Mouse (Mus musculus): Measurements from ENCODE around the gene Angptl8. TPM values are rescaled to one million over a fixed set of nuclear protein-coding genes. Genes with fewer than 3 reads are reported as not detected.

The Angptl8 gene
- polyA plus RNA-seq, 1 experiment, result not detected

DNA sequence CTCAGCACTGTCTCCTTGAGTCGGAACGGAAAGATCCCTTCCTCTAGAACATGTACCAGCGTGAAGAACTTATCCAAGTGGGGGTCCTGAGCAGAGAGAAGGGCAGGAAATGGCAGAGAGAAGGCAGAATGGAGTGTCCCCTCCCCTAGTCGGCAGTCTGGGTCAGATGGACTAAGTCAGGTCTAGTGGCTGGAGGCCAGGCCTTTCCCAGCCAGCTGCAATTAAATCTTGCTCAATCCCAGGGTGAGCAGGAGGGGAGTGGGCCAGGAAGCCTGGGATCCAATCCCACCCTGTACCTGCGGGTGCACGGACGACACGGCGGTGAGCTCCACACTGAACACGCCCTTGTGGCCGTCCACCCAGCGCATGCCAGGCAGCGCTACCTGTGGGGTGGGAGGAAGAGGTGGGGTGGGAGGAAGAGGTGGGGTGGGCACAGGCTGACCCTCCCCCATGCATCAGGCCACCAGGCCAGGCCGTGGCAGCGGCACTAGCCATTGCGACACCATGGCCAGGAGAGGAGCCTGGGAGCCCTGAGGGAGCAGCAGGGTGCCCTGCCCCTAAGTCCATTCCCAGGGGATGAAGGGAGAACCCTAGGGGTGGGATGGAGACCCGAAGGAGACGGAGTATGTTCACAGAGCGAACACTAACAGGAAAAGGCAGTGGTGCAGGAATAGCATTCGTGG is 3.6 kb upstream of the Angptl8 start:
- TF ChIP-seq GATA1 (IDR thresholded peaks at IDR 0.05; ENCODE audit: low read length), result no peak

GRCm38 (mm10) chr9:21837690-21838089 is 2.4 kb downstream of the Angptl8 start:
- TF ChIP-seq GATA1 (IDR thresholded peaks at IDR 0.05; ENCODE audit: low read length), result no peak

- TF ChIP-seq GATA1 (IDR thresholded peaks at IDR 0.05; ENCODE audit: low read length), result no peak
Measured at GRCm38 (mm10) chr9:21840115-21840787, 4.9 kb downstream of the Angptl8 start.

DNA sequence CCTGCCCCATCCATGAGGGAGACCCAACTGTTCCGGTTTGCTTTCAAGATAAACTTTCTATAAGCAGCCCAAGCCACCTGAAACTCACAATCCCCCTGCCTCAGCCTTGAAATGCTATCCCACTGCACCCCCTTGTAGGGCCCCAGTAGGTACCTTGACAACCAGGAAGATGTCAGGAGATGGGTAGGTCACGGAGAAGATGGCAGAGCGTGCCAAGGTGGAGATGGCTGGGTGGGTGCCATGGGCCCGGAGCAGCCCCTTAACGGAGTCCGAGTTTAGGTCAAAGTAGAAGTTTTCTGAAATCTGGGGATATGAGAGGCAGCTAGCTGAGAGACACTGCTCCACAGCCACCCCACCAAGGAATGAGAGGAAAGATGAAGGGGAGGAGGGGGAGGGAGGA is 6.0 kb downstream of the Angptl8 start:
- TF ChIP-seq GATA1 (IDR thresholded peaks at IDR 0.05; ENCODE audit: low read length), result no peak

DNA sequence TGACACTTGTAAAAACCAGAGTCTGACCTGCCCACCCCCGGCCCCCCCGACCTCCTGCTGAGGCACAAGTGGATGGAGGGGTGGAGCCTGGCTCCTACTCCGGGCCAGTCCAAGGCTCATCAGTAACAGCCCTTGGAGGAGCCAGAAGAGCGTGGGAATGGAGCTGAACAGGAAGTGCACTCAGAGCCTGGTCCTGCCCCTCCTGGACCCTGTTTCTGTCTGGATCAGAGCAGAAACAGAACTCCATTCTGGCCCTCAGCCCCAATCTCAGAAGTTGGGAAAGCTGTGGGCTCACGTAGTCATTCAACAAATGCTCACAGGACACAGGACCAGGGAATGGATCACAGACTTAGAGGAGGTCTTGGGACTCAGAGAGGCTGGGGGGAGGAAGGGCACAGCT is 7.1 kb downstream of the Angptl8 start:
- no peak for TF ChIP-seq GATA1 (IDR thresholded peaks at IDR 0.05; ENCODE audit: low read length)

DNA sequence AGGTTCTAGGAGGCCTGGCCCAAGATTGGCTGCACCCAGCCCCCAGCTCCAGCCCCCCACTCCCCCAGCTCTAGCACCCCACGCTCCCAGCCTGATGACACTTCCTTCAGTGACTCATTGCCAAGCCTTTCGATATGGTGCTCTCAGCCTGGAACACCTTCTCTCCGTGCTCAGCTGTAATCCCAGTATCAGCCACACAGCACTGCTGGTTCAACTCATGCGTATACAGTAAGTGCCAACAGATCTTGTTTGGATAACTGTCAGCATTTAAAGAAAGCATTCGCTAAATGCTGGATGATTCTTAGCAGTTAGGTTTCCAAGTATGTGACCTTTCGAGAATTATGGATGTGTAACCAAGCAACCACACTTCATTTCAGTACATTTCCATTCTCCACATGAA is 7.8 kb downstream of the Angptl8 start:
- TF ChIP-seq GATA1 (IDR thresholded peaks at IDR 0.05; ENCODE audit: low read length), result no peak

DNA sequence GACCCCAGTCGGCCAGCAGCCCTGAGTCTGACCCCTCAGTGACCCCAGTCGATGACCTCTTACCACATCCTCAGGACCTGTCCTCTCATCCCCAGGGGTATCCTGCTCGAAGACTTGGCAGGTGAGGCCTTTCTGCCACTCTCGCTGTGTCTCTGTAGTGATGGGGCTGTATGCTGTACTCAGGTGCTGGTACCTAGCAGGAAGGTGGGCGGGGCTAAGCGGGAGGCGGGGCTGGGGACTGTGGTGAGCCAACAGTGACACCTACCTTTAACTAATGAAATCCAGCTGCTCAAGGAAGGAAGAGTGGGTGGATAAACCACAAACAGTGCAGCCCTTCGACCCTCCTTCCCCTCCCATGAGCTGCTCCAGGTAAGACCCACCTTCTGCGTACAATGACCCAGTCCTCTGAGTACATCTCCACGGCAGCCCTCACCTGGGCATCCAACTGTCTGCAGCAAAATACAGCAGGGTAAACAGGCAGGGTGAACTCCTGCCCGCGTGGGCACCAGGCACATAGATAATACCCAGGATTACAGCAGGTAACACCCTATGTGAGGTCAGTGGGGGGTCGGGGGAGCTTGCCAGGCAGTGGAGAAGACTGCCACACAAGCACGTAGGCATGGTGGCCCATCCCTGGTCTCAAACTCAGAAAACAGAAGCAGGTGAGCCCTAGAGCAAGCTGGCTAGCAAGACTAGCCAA is 10.2 kb downstream of the Angptl8 start:
- TF ChIP-seq GATA1 (IDR thresholded peaks at IDR 0.05; ENCODE audit: low read length), result no peak

DNA sequence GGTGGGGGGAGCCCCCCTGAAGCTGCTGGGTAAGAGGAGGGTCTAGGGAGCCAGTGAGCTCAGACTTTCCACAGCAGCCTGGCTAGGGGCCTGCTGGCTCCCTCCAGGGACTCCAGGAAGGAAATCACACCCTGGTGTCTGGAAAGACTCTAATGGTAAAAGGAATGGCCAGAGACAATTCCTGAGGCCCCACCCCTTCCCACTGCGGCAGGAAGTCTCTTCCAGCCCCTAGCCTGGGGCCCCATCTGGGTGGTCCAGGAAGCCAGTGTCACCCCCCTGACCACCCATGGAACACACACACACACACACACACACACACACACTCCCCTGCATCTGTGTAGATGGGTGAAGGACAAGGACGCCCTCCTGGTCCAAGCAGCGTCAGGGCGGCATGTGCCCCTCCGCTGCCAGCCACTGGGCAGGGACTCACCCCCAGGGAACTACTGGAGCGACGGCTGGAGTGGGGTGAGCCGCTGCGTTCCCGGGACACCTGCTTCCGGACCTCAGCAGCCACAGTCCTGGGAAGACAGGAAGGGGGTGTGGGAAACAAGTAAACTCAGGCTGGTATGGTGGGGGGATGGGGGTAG is 11.5 kb downstream of the Angptl8 start:
- TF ChIP-seq GATA1 (IDR thresholded peaks at IDR 0.05; ENCODE audit: low read length), result no peak

DNA sequence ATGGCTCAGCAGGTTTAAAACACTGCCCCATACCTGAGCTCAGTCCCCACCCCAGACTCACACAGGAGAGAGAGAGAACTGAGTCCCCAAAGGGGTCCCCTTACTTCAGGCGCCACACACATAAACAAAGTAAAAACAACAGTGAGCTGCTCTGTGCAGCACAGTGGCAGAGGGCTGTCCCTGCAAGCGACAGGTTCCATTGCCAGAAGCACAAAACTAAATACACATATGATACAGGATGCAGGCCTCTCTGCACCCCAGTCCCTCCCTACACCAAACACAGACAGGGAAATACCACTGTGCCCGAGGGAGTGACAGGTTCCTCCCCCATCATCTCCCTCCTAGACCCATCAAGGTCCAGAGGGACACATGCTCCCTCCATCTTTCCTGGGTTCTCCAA is 12.1 kb downstream of the Angptl8 start:
- no peak for TF ChIP-seq GATA1 (IDR thresholded peaks at IDR 0.05; ENCODE audit: low read length)

DNA sequence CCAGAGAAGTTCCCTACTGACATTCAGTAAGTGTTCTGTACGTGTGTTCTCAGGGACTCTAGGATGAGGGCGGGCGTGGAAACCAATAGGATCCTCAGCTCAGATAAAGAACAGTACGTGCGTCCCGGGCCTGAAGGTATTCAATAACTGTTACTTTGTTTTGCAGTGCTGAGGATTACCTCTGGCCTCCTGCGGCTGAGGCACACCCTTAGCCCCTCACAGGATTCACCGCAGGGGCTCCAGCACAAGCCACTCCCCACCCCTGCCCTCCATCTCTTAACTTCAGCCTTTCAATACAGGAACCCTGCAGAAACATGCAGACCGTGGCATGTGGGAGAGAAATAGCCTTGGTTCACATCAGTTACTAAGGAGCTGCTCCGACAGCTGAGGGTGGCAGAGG is 12.6 kb downstream of the Angptl8 start:
- no peak for TF ChIP-seq GATA1 (IDR thresholded peaks at IDR 0.05; ENCODE audit: low read length)

DNA sequence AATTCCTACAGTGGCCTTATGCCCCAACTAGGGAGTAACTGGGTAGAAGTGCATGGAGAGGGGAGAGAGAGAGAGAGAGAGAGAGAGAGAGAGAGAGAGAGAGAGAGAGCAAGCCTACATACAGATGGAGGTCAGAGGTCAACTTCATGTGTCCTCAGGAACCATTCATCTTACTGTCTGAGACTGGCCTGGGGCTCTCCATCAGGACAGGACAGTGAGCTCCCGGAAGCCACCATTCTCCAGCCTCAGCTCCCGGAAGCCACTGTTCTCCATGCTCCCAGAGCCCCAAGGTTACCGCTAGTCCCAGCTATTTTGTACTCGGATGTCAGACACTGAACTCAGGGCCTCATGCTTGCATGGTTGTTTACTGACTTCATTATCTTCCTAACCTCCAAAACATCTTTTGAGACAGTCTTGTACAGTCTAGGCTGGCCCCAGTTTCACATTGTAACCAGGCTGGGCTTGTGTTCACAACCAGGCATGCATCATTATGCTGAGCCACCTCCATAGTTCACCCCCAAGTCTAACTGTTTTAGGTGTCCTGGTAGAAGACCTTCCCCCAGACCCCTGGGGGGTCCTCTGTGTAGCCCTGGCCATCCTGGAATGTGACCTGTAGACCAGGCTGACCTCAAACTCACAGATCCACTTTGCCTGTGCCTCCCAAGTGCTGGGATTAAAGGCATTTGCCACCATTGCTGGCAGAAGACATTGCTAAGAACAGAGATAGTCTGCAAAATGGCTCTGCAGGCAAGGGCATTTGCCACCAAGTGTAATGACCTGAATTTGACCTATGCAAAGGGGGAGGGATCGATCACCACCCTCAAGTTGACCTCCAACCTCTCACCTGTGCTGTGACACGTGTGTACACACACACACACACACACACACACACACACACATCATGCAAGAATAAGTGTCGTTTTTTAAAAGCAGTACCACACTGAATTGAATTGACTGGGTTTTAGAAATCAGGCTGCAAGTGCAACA is 14.7 kb downstream of the Angptl8 start:
- no peak for TF ChIP-seq GATA1 (IDR thresholded peaks at IDR 0.05; ENCODE audit: low read length)

DNA sequence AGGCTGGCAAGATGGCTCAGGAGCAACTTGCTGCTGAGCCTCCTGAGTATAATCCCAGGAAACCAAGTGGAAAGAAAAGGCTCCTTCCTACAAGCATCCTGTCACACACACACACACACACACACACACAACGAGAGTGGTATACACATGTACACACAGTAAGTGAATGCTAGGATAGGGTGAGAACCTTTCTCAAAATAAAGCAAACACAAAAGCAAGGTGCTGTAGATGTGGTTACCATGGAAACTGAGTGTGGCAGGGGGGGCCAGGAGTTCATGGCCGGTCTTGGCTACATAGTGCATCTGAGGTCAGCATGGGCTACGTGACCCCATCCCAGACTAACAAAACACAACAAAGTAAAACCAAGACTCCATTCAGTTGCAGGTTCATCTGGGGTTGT is 15.8 kb downstream of the Angptl8 start:
- no peak for TF ChIP-seq GATA1 (IDR thresholded peaks at IDR 0.05; ENCODE audit: low read length)

GRCm38 (mm10) chr9:21852128-21853091 is 17.1 kb downstream of the Angptl8 start, which contains the start of gene Dock6:
Dock6 (minus strand) TSS chr9:21852635.
- TF ChIP-seq GATA1 (IDR thresholded peaks at IDR 0.05; ENCODE audit: low read length), result no peak

DNA sequence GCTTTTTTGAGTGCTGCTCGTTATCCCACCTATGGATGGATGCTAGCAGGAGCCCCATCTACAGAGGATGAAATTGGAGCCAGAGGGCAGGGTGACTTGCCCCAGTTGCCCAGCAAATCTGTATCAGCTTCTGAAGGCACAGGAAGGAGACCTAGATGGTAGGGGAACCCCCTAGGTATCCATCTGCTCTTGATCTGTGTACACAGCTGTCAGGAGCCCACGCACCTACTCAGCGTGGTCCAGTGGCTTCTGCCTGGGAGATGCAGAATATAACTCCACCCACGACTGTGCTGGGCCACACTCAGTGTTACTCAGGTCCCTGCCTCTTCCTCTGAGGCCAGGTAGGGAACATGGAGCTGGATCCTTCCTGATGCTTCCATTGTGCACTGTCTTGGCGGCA is 18.7 kb downstream of the Angptl8 start:
- TF ChIP-seq GATA1 (IDR thresholded peaks at IDR 0.05; ENCODE audit: low read length), result no peak

All from G1E-ER4 (cell line).